Mouse (Mus musculus): ENCODE results near the gene Eloa.

- TF ChIP-seq CTCF (IDR thresholded peaks at IDR 0.05; ENCODE audit: low read depth, low read length), result no peak
- TF ChIP-seq POLR2A (IDR thresholded peaks at IDR 0.05; ENCODE audit: extremely low read depth, insufficient read depth, low read length), result no peak
These were observed 47.8 kb upstream of the Eloa start for GRCm38 (mm10) chr4:136069313-136069712.
